Mouse (Mus musculus) limb, embryonic 14.5 days (tissue): Measurements from ENCODE around the gene Scarb2. TPM values are rescaled to one million over a fixed set of nuclear protein-coding genes. Genes with fewer than 3 reads are reported as not detected.

ENCODE experiments used
- ATAC-seq: fragments of 200-750 bp; cut with Nextera tagmentation; 2 replicates; pipeline ENCODE4 v1.8.0; 2017; ENCODE audit warnings: low read depth, moderate number of reproducible peaks, moderate TSS enrichment; ENCODE audit not compliant: low FRiP score
- DNase-seq: peaks from one replicate; pipeline ENCODE4 v3.0.0-alpha.2; 2015; ENCODE audit warnings: low spot score
- H3K27ac ChIP-seq: fragments of 300-500 bp; sonication (generic); replicated peaks from 2 replicates; pipeline ENCODE4 v1.5.1; 2014; ENCODE audit warnings: low read depth, mild to moderate bottlenecking, low read length, moderate library complexity, mixed read lengths
- H3K27me3 ChIP-seq: fragments of 300-500 bp; sonication (generic); 2 replicates; pipeline ENCODE4 v1.6.1; 2014; ENCODE audit warnings: low read length, mixed read lengths; ENCODE audit not compliant: control insufficient read depth, insufficient read depth
- H3K36me3 ChIP-seq: fragments of 300-500 bp; sonication (generic); 2 replicates; pipeline ENCODE4 v1.6.1; 2014; ENCODE audit warnings: mild to moderate bottlenecking, low read length, moderate library complexity, mixed read lengths; ENCODE audit not compliant: control insufficient read depth, insufficient read depth
- H3K4me1 ChIP-seq: fragments of 300-500 bp; sonication (generic); 2 replicates; pipeline ENCODE4 v1.6.1; 2014; ENCODE audit warnings: antibody characterized with exemption, low read length, mixed read lengths; ENCODE audit not compliant: control insufficient read depth, insufficient read depth
- H3K4me2 ChIP-seq: fragments of 300-500 bp; sonication (generic); replicated peaks from 2 replicates; pipeline ENCODE4 v1.6.1; 2014; ENCODE audit warnings: low read depth, mild to moderate bottlenecking, low read length, moderate library complexity; ENCODE audit not compliant: severe bottlenecking
- H3K4me3 ChIP-seq: fragments of 300-500 bp; sonication (generic); replicated peaks from 2 replicates; pipeline ENCODE4 v1.5.1; 2014; ENCODE audit warnings: low read length
- H3K9ac ChIP-seq: fragments of 300-500 bp; sonication (generic); 2 replicates; pipeline ENCODE4 v1.6.1; 2014; ENCODE audit warnings: mild to moderate bottlenecking, low read depth, low read length, moderate library complexity; ENCODE audit not compliant: severe bottlenecking
- H3K9me3 ChIP-seq: fragments of 300-500 bp; sonication (generic); 2 replicates; pipeline ENCODE4 v1.6.1; 2016; ENCODE audit warnings: low read length; ENCODE audit not compliant: control insufficient read depth
- POLR2A ChIP-seq: fragments of 200-500 bp; IDR thresholded peaks from 2 replicates; pipeline ENCODE4 v1.8.0; 2012; ENCODE audit warnings: inconsistent platforms, mild to moderate bottlenecking, moderate library complexity, borderline replicate concordance; ENCODE audit not compliant: insufficient read depth, insufficient read length; ENCODE audit errors: extremely low read depth
- WGBS: fragments of 180-500 bp; shearing (Covaris S2); extraction: QIAGEN DNeasy Blood & Tissue Kit; methylation state at CpG from one replicate; pipeline ENCODE4 v1.1.7; 2014; 5-methylcytosine and 5-hydroxymethylcytosine counted together
- polyA plus RNA-seq, 2 experiments: library from polyadenylated mRNA; depleted of rRNA in 1 of 2; stranded (reverse) in 1 of 2; unstranded in 1 of 2; fragments of >200 nt; fragmentation: Nextera tagmentation in 1 of 2; extraction: Ambion mirVana in 1 of 2; gene quantifications; 2 replicates each; pipeline versions ENCODE4 v1.2.1 to v1.2.3; 2012 to 2014

Scarb2 gene
- polyA plus RNA-seq, 2 experiments = 10.7 to 29.1 TPM

DNA sequence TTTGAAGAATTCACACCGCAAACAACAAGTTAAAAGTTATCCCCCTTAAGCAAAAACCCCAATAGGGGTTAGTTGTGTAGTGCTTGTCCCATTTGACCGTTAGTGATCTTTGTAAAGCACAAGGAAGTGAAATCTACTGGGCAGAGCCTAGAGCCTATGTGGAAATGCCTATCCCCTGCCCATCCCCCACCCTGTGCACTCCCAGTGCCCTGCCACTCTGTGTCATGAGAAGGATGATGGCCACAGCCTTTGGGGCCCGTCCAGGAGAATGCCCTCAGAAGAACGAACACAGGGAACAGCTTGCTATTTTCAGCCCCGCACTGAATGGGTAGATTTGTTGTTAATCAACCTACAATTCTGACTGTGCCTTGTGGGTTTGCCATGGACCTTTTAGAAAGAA lies 65.1 kb downstream of the Scarb2 start:
- ATAC-seq (no peak), DNase-seq (no peak)
- Histone ChIP-seq H3K4me3 (no peak overlapping the region), H3K4me2 (no peak overlapping the region), H3K9me3 (no peaks in the 10 kb centered on the region), H3K27ac (no peak overlapping the region), H3K9ac (no peak overlapping the region), H3K27me3 (no peaks in the 10 kb centered on the region), H3K4me1 (no peaks in the 10 kb centered on the region), H3K36me3 (peaks cover 23% of the 10 kb centered on the region; the same call in 1 of the 2 replicates)
- TF ChIP-seq POLR2A = no peak
- WGBS = 65% methylated on average over 5 of the region's 5 CpGs

DNA sequence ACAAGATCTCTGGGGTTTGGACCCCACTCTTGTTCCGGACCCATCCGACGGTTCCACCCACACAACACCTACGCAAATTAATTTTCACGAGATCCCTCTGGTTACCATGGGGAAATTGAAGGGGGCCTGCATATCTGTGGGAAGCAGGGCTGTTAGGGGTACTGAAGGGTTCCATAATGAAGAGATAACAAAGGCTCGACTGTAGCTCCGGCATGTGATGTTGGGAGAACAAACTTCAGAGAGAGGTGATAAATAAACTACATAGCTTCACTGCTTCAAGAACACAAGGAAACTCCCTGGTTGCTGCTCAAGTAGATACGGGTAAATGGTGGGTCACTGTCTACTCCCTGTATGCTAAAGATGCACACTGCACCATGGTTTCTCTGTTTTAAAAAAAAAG lies 68.1 kb downstream of the Scarb2 start:
- no peaks in the 10 kb centered on the region for H3K9me3 ChIP-seq
- H3K4me2 ChIP-seq = no peak overlapping the region
- no peaks in the 10 kb centered on the region for H3K27me3 ChIP-seq
- no peak for ATAC-seq
- H3K27ac ChIP-seq = no peak overlapping the region
- no peak overlapping the region for H3K4me3 ChIP-seq
- 0 out of 2 replicates have a peak, but pooled peaks cover 4% of the 10 kb centered on the region for H3K36me3 ChIP-seq
- DNase-seq = no peak
- H3K4me1 ChIP-seq = peaks cover 9% of the 10 kb centered on the region
- WGBS = 77% methylated on average over 8 of the region's 8 CpGs
- no peak overlapping the region for H3K9ac ChIP-seq
- TF ChIP-seq POLR2A = no peak

GRCm38 (mm10) chr5:92435025-92435584 lies 71.5 kb downstream of the Scarb2 start, which contains the start of gene Nup54:
TSS of gene Nup54 (minus strand) at chr5:92435219.
- Histone ChIP-seq H3K4me2 (peak within 1 kb of the TSS; percentile 86), H3K36me3 (peaks cover 3% of the 10 kb centered on the region; the same call in 1 of the 2 replicates), H3K27me3 (no peaks in the 10 kb centered on the region), H3K4me3 (peak within 1 kb of the TSS; percentile 65), H3K27ac (peak within 1 kb of the TSS; percentile 61; the same call in 1 of the 2 replicates), H3K4me1 (peaks cover 13% of the 10 kb centered on the region), H3K9ac (peak within 1 kb of the TSS; percentile 84), H3K9me3 (no peaks in the 10 kb centered on the region)
- DNase-seq = peak; percentile 97
- TF ChIP-seq POLR2A = peak; percentile 72; the same call in 1 of the 2 replicates
- WGBS = under 1% methylated on average over 34 of the region's 34 CpGs
- ATAC-seq = peak; percentile 99

- H3K4me3 ChIP-seq = peak overlapping the region; percentile 65
- H3K27ac ChIP-seq = peak overlapping the region; percentile 61; the same call in 1 of the 2 replicates
- DNase-seq (no peak), ATAC-seq (peak; percentile 65)
- no peaks in the 10 kb centered on the region for H3K27me3 ChIP-seq
- peak overlapping the region; percentile 86 for H3K4me2 ChIP-seq
- 0% methylated on average over 4 of the region's 39 CpGs for WGBS
- TF ChIP-seq POLR2A = no peak
- H3K9ac ChIP-seq = peak overlapping the region; percentile 84
- no peaks in the 10 kb centered on the region for H3K9me3 ChIP-seq
- peaks cover 13% of the 10 kb centered on the region for H3K4me1 ChIP-seq
- H3K36me3 ChIP-seq = peaks cover 3% of the 10 kb centered on the region; the same call in 1 of the 2 replicates
These were observed 72.1 kb downstream of the Scarb2 start for GRCm38 (mm10) chr5:92434571-92434985.

- Histone ChIP-seq H3K9me3 (no peaks in the 10 kb centered on the region), H3K4me1 (peaks cover 13% of the 10 kb centered on the region), H3K4me2 (peak overlapping the region; percentile 86), H3K27ac (no peak overlapping the region), H3K27me3 (no peaks in the 10 kb centered on the region), H3K9ac (peak overlapping the region; percentile 84), H3K36me3 (peaks cover 5% of the 10 kb centered on the region), H3K4me3 (peak overlapping the region; percentile 65)
- under 1% methylated on average over 12 of the region's 12 CpGs for WGBS
- DNase-seq = no peak
- ATAC-seq = no peak
- TF ChIP-seq POLR2A = no peak
These were observed 72.6 kb downstream of the Scarb2 start for GRCm38 (mm10) chr5:92434070-92434469.
